Mouse (Mus musculus): ENCODE data around the gene AC170998.1. TPM values are rescaled to one million over a fixed set of nuclear protein-coding genes. Genes with fewer than 3 reads are reported as not detected.

The AC170998.1 gene
- polyA plus RNA-seq, 1 experiment from 2014 or later, result 2.4 TPM

GRCm38 (mm10) chr17:28709552-28710290 is 16.2 kb upstream of the AC170998.1 start:
- Histone ChIP-seq H3K27ac (ENCODE audit: low read length) (peak overlapping the region; percentile 16; the same call in 1 of the 2 replicates), H3K4me1 (ENCODE audit: insufficient read depth, low read depth, low read length) (peaks cover 12% of the 10 kb centered on the region; the same call in 1 of the 2 replicates), H3K4me2 (replicated peaks; ENCODE audit: low read depth, low read length) (no peak overlapping the region), H3K9ac (replicated peaks; ENCODE audit: low read depth) (no peak overlapping the region), H3K36me3 (ENCODE audit: insufficient read depth, low read length) (no peaks in the 10 kb centered on the region), H3K27me3 (replicated peaks; ENCODE audit: insufficient read depth, low read length) (no peaks in the 10 kb centered on the region), H3K4me3 (ENCODE audit: low read depth, low read length) (no peak overlapping the region), H3K9me3 (ENCODE audit: low read length) (no peaks in the 10 kb centered on the region)
- WGBS, result 87% methylated on average over 8 of the region's 8 CpGs
- TF ChIP-seq EP300 (IDR thresholded peaks at IDR 0.05) (no peak), CTCF (IDR thresholded peaks at IDR 0.05) (no peak)
- DNase-seq (ENCODE audit: low spot score), result peak; percentile 10
- ATAC-seq, result no peak

GRCm38 (mm10) chr17:28710291-28710688 is 15.6 kb upstream of the AC170998.1 start:
- H3K27me3 ChIP-seq (replicated peaks; ENCODE audit: insufficient read depth, low read length), result no peaks in the 10 kb centered on the region
- H3K4me1 ChIP-seq (ENCODE audit: insufficient read depth, low read depth, low read length), result peaks cover 10% of the 10 kb centered on the region; the same call in 1 of the 2 replicates
- no peak overlapping the region for H3K27ac ChIP-seq (ENCODE audit: low read length)
- H3K4me3 ChIP-seq (ENCODE audit: low read depth, low read length), result no peak overlapping the region
- WGBS, result 85% methylated on average over 8 of the region's 8 CpGs
- no peak for TF ChIP-seq EP300 (IDR thresholded peaks at IDR 0.05)
- TF ChIP-seq CTCF (IDR thresholded peaks at IDR 0.05), result no peak
- no peaks in the 10 kb centered on the region for H3K9me3 ChIP-seq (ENCODE audit: low read length)
- H3K4me2 ChIP-seq (replicated peaks; ENCODE audit: low read depth, low read length), result no peak overlapping the region
- H3K9ac ChIP-seq (replicated peaks; ENCODE audit: low read depth), result no peak overlapping the region
- DNase-seq (ENCODE audit: low spot score), result no peak
- ATAC-seq, result no peak
- no peaks in the 10 kb centered on the region for H3K36me3 ChIP-seq (ENCODE audit: insufficient read depth, low read length)

GRCm38 (mm10) chr17:28711237-28711636 is 14.6 kb upstream of the AC170998.1 start:
- Histone ChIP-seq H3K9me3 (ENCODE audit: low read length) (no peaks in the 10 kb centered on the region), H3K27me3 (replicated peaks; ENCODE audit: insufficient read depth, low read length) (no peaks in the 10 kb centered on the region), H3K4me3 (ENCODE audit: low read depth, low read length) (no peak overlapping the region), H3K36me3 (ENCODE audit: insufficient read depth, low read length) (no peaks in the 10 kb centered on the region), H3K9ac (replicated peaks; ENCODE audit: low read depth) (no peak overlapping the region), H3K27ac (ENCODE audit: low read length) (no peak overlapping the region), H3K4me2 (replicated peaks; ENCODE audit: low read depth, low read length) (no peak overlapping the region), H3K4me1 (ENCODE audit: insufficient read depth, low read depth, low read length) (peaks cover 10% of the 10 kb centered on the region; the same call in 1 of the 2 replicates)
- ATAC-seq, result no peak
- TF ChIP-seq EP300 (IDR thresholded peaks at IDR 0.05) (no peak), CTCF (IDR thresholded peaks at IDR 0.05) (no peak)
- 91% methylated on average over 6 of the region's 6 CpGs for WGBS
- peak; percentile 4 for DNase-seq (ENCODE audit: low spot score)

GRCm38 (mm10) chr17:28712305-28712704 is 13.6 kb upstream of the AC170998.1 start:
- Histone ChIP-seq H3K9ac (replicated peaks; ENCODE audit: low read depth) (no peak overlapping the region), H3K4me3 (ENCODE audit: low read depth, low read length) (no peak overlapping the region), H3K4me2 (replicated peaks; ENCODE audit: low read depth, low read length) (no peak overlapping the region), H3K27ac (ENCODE audit: low read length) (no peak overlapping the region), H3K4me1 (ENCODE audit: insufficient read depth, low read depth, low read length) (peaks cover 15% of the 10 kb centered on the region; the same call in 1 of the 2 replicates), H3K36me3 (ENCODE audit: insufficient read depth, low read length) (no peaks in the 10 kb centered on the region), H3K27me3 (replicated peaks; ENCODE audit: insufficient read depth, low read length) (no peaks in the 10 kb centered on the region), H3K9me3 (ENCODE audit: low read length) (no peaks in the 10 kb centered on the region)
- TF ChIP-seq CTCF (IDR thresholded peaks at IDR 0.05) (no peak), EP300 (IDR thresholded peaks at IDR 0.05) (peak; percentile 23; the same call in 1 of the 2 replicates)
- DNase-seq (ENCODE audit: low spot score) (peak; percentile 9), ATAC-seq (no peak)
- 32% methylated on average over 6 of the region's 6 CpGs for WGBS

- H3K27ac ChIP-seq (ENCODE audit: low read length), result no peak overlapping the region
- 96% methylated on average over 3 of the region's 3 CpGs for WGBS
- 0 out of 2 replicates have a peak, but pooled peaks cover 6% of the 10 kb centered on the region for H3K36me3 ChIP-seq (ENCODE audit: insufficient read depth, low read length)
- no peak overlapping the region for H3K4me3 ChIP-seq (ENCODE audit: low read depth, low read length)
- TF ChIP-seq CTCF (IDR thresholded peaks at IDR 0.05) (peak; percentile 22), EP300 (IDR thresholded peaks at IDR 0.05) (no peak)
- no peaks in the 10 kb centered on the region for H3K27me3 ChIP-seq (replicated peaks; ENCODE audit: insufficient read depth, low read length)
- no peaks in the 10 kb centered on the region for H3K9me3 ChIP-seq (ENCODE audit: low read length)
- DNase-seq (ENCODE audit: low spot score) (no peak), ATAC-seq (no peak)
- H3K4me1 ChIP-seq (ENCODE audit: insufficient read depth, low read depth, low read length), result peaks cover 17% of the 10 kb centered on the region; the same call in 1 of the 2 replicates
- H3K4me2 ChIP-seq (replicated peaks; ENCODE audit: low read depth, low read length), result no peak overlapping the region
- H3K9ac ChIP-seq (replicated peaks; ENCODE audit: low read depth), result no peak overlapping the region
These were observed 11.9 kb upstream of the AC170998.1 start for GRCm38 (mm10) chr17:28714006-28714405.

DNA sequence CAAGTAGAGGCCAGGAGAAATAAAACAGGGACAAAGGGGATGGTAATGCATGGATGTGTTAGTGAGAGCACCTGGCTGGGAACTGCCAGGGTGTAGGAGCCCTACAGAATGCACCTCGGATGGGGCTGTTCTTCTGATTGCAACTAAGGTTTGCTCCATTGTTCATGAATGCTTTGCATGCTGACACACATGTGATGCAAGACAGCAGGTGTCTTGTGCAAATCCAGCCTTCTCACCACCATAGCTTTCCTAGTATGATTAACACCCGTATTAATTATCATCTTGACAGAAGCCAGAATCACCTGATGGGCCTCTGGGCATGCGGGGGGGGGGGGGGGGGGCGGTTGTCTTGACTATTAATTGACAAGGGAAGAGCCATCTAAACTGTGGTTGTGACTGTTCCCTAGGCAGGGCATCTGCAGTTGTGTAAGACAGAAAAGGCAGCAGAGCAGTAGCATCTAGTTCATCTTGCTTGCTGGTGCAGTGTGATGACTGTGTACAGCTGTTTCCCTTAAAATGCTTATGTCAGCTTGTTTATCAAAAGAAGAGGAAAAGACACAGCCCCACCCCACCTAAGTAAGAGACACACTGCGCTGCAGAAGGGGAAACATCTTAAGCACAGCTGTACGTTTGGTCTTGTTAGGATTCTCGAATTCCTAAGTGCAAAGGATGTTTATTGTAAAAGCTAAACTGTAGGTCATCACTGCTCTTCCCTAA is 9.9 kb upstream of the AC170998.1 start:
- Histone ChIP-seq H3K36me3 (ENCODE audit: insufficient read depth, low read length) (peaks cover 11% of the 10 kb centered on the region; the same call in 1 of the 2 replicates), H3K4me2 (replicated peaks; ENCODE audit: low read depth, low read length) (no peak overlapping the region), H3K9ac (replicated peaks; ENCODE audit: low read depth) (no peak overlapping the region), H3K4me3 (ENCODE audit: low read depth, low read length) (no peak overlapping the region), H3K9me3 (ENCODE audit: low read length) (no peaks in the 10 kb centered on the region), H3K4me1 (ENCODE audit: insufficient read depth, low read depth, low read length) (peaks cover 12% of the 10 kb centered on the region; the same call in 1 of the 2 replicates), H3K27me3 (replicated peaks; ENCODE audit: insufficient read depth, low read length) (no peaks in the 10 kb centered on the region), H3K27ac (ENCODE audit: low read length) (no peak overlapping the region)
- WGBS, result 38% methylated on average over 6 of the region's 7 CpGs
- peak; percentile 48 for DNase-seq (ENCODE audit: low spot score)
- TF ChIP-seq EP300 (IDR thresholded peaks at IDR 0.05), result peak; percentile 34; the same call in 1 of the 2 replicates
- TF ChIP-seq CTCF (IDR thresholded peaks at IDR 0.05), result no peak
- ATAC-seq, result peak; percentile 67; the same call in 1 of the 2 replicates

All from lung, postnatal 0 days (tissue).